Mouse (Mus musculus) neutrophil, adult 5-6 weeks (primary cell): Measurements from ENCODE around the gene Hps3. TPM values are rescaled to one million over a fixed set of nuclear protein-coding genes. Genes with fewer than 3 reads are reported as not detected.
"Not testable (repeated sequence)": the region's sequence is repeated elsewhere in the genome, so short reads cannot be mapped to it uniquely, and the experiment has no call there.

Source experiments
- ATAC-seq: fragments of 151-379, 151-347 bp; 2 replicates; pipeline ENCODE4 v1.8.0; 2017; ENCODE audit warnings: mild to moderate bottlenecking, moderate TSS enrichment; ENCODE audit not compliant: insufficient number of reproducible peaks, poor library complexity, low FRiP score, severe bottlenecking; ENCODE audit errors: extremely low read depth
- total RNA-seq: library from RNA; stranded (forward); fragments of 200-1000 nt; gene quantifications from 2 replicates; pipeline ENCODE4 v1.2.3, GENCODE M21; 2017

Hps3 gene
- total RNA-seq, 1 experiment from 2014 or later, result 154 TPM

DNA sequence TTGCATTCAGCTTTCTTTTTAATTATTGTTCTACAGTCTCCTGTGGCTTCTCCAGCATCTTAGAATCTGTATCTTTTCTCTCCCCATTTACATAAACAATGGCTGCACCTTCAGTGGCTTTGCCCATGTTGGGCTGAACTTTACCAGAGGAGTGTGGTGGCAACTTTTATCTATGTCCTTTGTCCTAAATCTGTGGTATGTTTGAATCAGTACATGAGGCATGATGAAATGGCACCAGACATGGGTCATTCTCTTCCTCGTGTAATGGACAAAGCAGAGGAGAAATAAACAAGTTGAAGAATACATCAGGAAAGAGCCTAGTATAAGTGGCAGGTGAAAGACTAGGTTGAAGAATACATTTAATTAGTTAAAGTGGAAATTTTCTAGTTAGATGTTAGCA is 76.1 kb downstream of the Hps3 start:
- no peak for ATAC-seq

DNA sequence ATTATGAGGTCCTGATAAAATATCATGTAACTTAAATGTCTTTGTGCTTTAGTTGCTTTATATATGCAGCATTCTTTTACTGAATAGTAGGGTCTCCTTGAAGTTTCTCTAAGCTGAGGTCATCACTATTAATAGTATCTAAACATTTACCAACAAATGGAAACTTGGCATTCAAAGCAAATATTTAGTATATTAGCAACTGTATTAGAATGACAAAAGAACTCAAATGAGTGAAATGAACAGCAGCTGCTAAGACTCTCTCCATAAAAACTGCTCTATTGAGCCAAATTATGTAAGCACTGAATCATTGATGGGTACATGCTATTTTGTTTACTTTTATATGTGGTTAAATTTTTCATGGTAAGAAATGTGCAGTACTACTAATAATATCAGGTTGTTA is 77.1 kb downstream of the Hps3 start:
- ATAC-seq, result no peak

DNA sequence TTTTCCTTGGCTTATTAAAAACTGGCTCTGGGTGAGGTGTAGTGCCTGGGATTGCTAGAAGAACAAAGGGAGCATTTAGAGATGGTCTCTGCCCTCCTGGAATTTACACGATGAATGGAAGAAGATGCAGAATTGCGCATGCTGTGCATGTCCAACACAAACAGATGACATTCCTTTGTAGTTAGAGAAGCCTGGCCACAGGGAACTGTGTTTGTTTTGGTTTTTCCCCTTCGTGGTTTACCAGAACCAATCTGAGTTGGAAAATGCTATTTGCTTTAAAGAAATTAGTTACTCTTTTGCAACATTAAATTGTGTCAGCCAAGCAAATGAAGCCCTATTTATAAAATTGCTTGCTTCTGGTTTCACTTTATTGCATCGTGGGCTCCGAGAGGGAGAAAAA is 78.2 kb downstream of the Hps3 start, which contains the start of gene Cp:
TSS of gene Cp (plus strand) at position 170 of the 400 bp plus-strand sequence.
- ATAC-seq, result no peak

DNA sequence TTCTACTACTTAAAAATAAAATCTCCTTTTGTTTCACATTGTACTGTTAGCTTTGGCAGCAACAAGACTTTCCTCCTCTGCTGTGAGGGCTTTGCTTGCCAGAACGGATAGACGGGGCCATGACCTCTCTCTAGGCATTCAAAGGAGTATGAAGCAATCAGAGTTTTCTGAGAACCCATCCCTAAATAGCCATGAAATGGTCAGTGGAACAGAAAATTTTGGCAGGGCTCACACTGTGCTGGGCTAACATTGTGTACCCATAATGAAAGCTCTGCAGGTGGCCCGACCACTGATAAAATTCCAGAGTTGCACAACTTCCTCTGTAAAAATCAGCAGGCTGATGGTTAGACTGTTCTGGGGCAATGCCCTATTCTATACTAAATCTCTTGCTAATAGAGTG is 81.2 kb downstream of the Hps3 start:
- no peak for ATAC-seq

DNA sequence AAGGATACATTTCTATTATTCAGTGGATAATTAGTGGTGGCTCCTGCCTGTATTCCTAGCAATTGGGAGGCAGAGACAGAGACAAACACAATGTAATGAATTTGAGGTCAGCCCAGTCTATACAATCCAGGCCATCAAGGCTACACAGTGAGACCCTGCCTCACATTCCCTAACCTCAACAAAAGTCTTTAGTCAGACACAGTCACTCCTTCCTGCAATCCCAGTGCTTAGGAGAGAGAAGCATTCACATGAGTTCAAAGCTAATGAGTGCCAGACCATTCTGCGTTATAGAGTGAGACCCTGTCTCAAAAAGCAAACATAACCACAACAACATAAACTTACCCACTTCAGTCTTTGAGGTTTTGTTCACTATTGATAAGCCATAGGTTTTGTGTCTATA is 81.7 kb downstream of the Hps3 start:
- no peak for ATAC-seq

DNA sequence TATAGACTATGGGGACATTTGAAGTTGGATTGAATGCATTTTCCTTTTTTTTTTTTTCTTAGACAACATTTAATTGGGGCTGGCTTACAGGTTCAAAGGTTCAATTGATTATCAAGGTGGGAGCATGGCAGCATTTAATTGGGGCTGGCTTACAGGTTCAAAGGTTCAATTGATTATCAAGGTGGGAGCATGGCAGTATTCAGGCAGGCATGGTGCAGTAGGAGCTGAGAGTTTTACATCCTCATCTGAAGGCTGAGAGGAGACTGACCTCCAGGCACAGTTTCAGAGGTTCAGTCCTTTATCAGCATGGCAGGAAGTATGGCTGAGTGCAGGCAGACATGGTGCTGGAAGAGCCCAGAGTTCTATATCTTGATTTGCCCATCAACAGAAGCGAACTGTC is 85.7 kb downstream of the Hps3 start:
- ATAC-seq, result not testable (repeated sequence)

DNA sequence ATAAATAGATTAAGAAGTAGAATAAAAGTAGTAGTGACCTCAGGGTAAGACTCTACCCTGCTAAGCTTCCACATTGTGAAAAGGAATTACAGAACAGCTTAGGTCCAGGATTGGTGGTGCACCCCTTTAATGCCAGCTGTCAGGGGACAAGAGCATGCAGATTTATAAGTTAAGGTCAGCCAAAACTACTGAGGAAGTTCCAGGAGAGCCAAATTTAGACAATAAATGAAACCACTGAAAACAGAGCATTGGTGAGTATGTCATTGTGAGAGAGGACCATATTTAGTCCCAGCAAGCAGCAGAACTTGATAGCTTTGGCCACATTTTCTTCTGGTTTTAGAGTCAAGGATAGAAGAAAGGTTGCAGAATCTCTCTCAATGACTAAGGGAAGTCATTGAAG is 86.6 kb downstream of the Hps3 start:
- ATAC-seq, result no peak

Other genes starting within 250 kb of the Hps3 start
- 0.12 and 0.25 TPM in 2 replicates for gene Cp, start 78.3 kb downstream of the Hps3 start, total RNA-seq
- 64.6 and 82.5 TPM in 2 replicates for gene Hltf, start 22.5 kb upstream of the Hps3 start, total RNA-seq
- 21.6 and 27.8 TPM in 2 replicates for gene Gyg, start 120.0 kb upstream of the Hps3 start, total RNA-seq
- gene Cpa3, start 206.9 kb upstream of the Hps3 start, total RNA-seq, result 1.2 and 3.6 TPM in 2 replicates
- gene Cpb1, start 240.4 kb upstream of the Hps3 start, total RNA-seq, result not detected in 2 replicates